Comparison of ENCODE assay signal across 20 mouse cellular contexts in genomic region chr2:37964534-37964933, GRCm38 (mm10).
DNase-seq lines count a peak whose midpoint lies in the region; ATAC-seq and TF ChIP-seq lines count a peak whose summit lies in the region.
"Had no signal": no experiment of that assay in that cellular context is flagged by ENCODE, and none has a peak within 500 bp of the region (broad histone marks: within the 10 kb centered on the region; RNA-seq: fewer than 3 reads in every experiment).

No protein-coding gene starts in this region.

- peak; percentile 58; the same call in 1 of the 2 replicates for ATAC-seq in forebrain, embryonic 13.5 days
- ATAC-seq in forebrain, embryonic 12.5 days (ENCODE audit: low FRiP score), result no peak

- peaks cover 23% of the 10 kb centered on the region for H3K4me1 ChIP-seq in forebrain, embryonic 13.5 days
- H3K4me1 ChIP-seq in forebrain, embryonic 12.5 days, result peaks cover 15% of the 10 kb centered on the region
- peaks cover 28% of the 10 kb centered on the region for H3K4me1 ChIP-seq in limb, embryonic 10.5 days

- H3K4me2 ChIP-seq in forebrain, embryonic 13.5 days, result no peak overlapping the region
- no peak overlapping the region for H3K4me2 ChIP-seq in forebrain, embryonic 12.5 days
- H3K4me2 ChIP-seq: heart, embryonic 15.5 days; hindbrain, embryonic 14.5 days; limb, embryonic 15.5 days; lung, embryonic 14.5 days; midbrain, embryonic 12.5 days had no signal

- TF ChIP-seq CTCF in layer of hippocampus, adult 2 months (conservative IDR thresholded peaks at IDR 0.05), result no peak

- 0 out of 2 replicates have a peak, but pooled peaks cover 7% of the 10 kb centered on the region for H3K36me3 ChIP-seq in forebrain, embryonic 13.5 days (ENCODE audit: poor library complexity, severe bottlenecking)
- H3K36me3 ChIP-seq in forebrain, embryonic 12.5 days (replicated peaks), result 0 out of 2 replicates have a peak, but pooled peaks cover 11% of the 10 kb centered on the region
- peaks cover 11% of the 10 kb centered on the region for H3K36me3 ChIP-seq in limb, embryonic 10.5 days
- H3K36me3 ChIP-seq: heart, embryonic 15.5 days; midbrain, embryonic 12.5 days had no signal

- 54% methylated on average over 4 of the region's 4 CpGs for WGBS in forebrain, embryonic 13.5 days
- WGBS in forebrain, embryonic 12.5 days, result 75% methylated on average over 4 of the region's 4 CpGs
- 62% methylated on average over 4 of the region's 4 CpGs for WGBS in limb, embryonic 10.5 days

- H3K27me3 ChIP-seq in forebrain, embryonic 13.5 days, result no peaks in the 10 kb centered on the region
- H3K27me3 ChIP-seq in forebrain, embryonic 12.5 days, result no peaks in the 10 kb centered on the region
- peaks cover 18% of the 10 kb centered on the region; the same call in 1 of the 2 replicates for H3K27me3 ChIP-seq in limb, embryonic 10.5 days (ENCODE audit: low read depth, poor library complexity, severe bottlenecking)
- H3K27me3 ChIP-seq: heart, embryonic 15.5 days; limb, embryonic 15.5 days; midbrain, embryonic 12.5 days had no signal

- DNase-seq in layer of hippocampus, adult 2 months (ENCODE audit: low spot score in 2 of 2), result no peak
- no peak for DNase-seq in layer of hippocampus, postnatal 14 days (ENCODE audit: low spot score in 2 of 2)
- peak; percentile 24 for DNase-seq in limb, embryonic 10.5 days (ENCODE audit: low spot score)
- peak; percentile 60 for DNase-seq in telencephalon, adult 2 months (ENCODE audit: low read depth, low spot score)
- no peak for DNase-seq in testis, postnatal 14 days (ENCODE audit: low spot score)
- DNase-seq: adrenal gland, postnatal 10 days; cerebellum, adult 9-10 months; heart, postnatal 4 days; kidney, adult 8-10 months; kidney, postnatal 10 days; lung, embryonic 14.5 days; thymus, postnatal 14 days had no signal

- no peak overlapping the region for H3K9ac ChIP-seq in forebrain, embryonic 13.5 days
- no peak overlapping the region for H3K9ac ChIP-seq in forebrain, embryonic 12.5 days
- H3K9ac ChIP-seq: heart, embryonic 15.5 days; hindbrain, embryonic 14.5 days; limb, embryonic 15.5 days; liver, embryonic 14.5 days; lung, embryonic 14.5 days; midbrain, embryonic 12.5 days had no signal

- H3K4me3 ChIP-seq in forebrain, embryonic 13.5 days, result no peak overlapping the region
- no peak overlapping the region for H3K4me3 ChIP-seq in forebrain, embryonic 12.5 days (replicated peaks)
- no peak overlapping the region for H3K4me3 ChIP-seq in layer of hippocampus, adult 2 months
- no peak overlapping the region for H3K4me3 ChIP-seq in limb, embryonic 10.5 days
- H3K4me3 ChIP-seq: heart, embryonic 15.5 days; left cerebral cortex, adult 2 months; limb, embryonic 15.5 days; midbrain, embryonic 12.5 days had no signal

- H3K27ac ChIP-seq in forebrain, embryonic 13.5 days, result no peak overlapping the region
- H3K27ac ChIP-seq in forebrain, embryonic 12.5 days, result no peak overlapping the region
- H3K27ac ChIP-seq in layer of hippocampus, adult 2 months, result 0 out of 2 replicates have a peak overlapping the region, but pooled peaks have one; percentile 88
- no peak overlapping the region for H3K27ac ChIP-seq in limb, embryonic 10.5 days
- H3K27ac ChIP-seq: limb, embryonic 15.5 days; liver, embryonic 14.5 days; midbrain, embryonic 12.5 days had no signal

- no peaks in the 10 kb centered on the region for H3K9me3 ChIP-seq in forebrain, embryonic 13.5 days (replicated peaks)
- no peaks in the 10 kb centered on the region for H3K9me3 ChIP-seq in forebrain, embryonic 12.5 days
- H3K9me3 ChIP-seq in limb, embryonic 10.5 days (replicated peaks), result no peaks in the 10 kb centered on the region
- H3K9me3 ChIP-seq: heart, embryonic 15.5 days; limb, embryonic 15.5 days; midbrain, embryonic 12.5 days had no signal

Comparison
In these comparisons a context has a peak if more than half of its experiments do, and no peak if none do; other contexts are left out.
1. DNase-seq: peak in limb, embryonic 10.5 days (single experiment) and telencephalon, adult 2 months (single experiment); none in layer of hippocampus, adult 2 months (0 of 2), layer of hippocampus, postnatal 14 days (0 of 2) and testis, postnatal 14 days (single experiment).